Mouse (Mus musculus) erythroblast, embryonic 14.5 days (primary cell): ENCODE data around the gene Tfe3.

Experiments used
- GATA1 ChIP-seq: IDR thresholded peaks from 2 replicates; pipeline ENCODE4 v1.6.1; 2012; ENCODE audit warnings: low read length, inconsistent platforms, mixed read lengths
- TAL1 ChIP-seq: IDR thresholded peaks from 3 replicates; pipeline ENCODE4 v1.6.1; 2012; ENCODE audit warnings: low read length, inconsistent platforms, mixed read lengths

DNA sequence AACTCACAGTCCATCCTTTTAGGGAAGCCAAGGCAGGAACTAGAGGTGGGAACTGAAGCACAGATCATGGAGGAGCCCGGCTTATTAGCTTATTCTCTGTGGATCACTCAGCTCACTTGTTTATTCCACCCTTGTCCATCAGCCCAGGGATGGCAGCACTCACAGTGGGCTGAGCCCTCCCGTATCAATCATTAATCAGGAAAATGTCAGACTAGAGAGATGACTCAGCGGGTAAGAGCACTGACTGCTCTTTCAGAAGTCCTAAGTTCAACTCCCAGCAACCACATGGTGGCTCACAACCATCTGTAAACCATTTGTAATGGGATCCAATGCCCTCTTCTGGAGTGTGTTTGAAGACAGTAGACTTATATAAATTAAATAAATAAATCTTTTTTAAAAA lies 35.0 kb downstream of the Tfe3 start:
- no peak for TF ChIP-seq TAL1
- TF ChIP-seq GATA1, result no peak
